Mouse (Mus musculus) T-cell, adult 66 days (primary cell): Measurements from ENCODE around the gene Dnajb8. TPM values are rescaled to one million over a fixed set of nuclear protein-coding genes. Genes with fewer than 3 reads are reported as not detected.

Experiments
- total RNA-seq, 2 experiments: library from RNA; stranded (reverse); gene quantifications; 3 replicates in 1 of 2; 4 replicates in 1 of 2; pipeline ENCODE4 v1.2.4; 2023

Gene Dnajb8
- not detected for total RNA-seq

DNA sequence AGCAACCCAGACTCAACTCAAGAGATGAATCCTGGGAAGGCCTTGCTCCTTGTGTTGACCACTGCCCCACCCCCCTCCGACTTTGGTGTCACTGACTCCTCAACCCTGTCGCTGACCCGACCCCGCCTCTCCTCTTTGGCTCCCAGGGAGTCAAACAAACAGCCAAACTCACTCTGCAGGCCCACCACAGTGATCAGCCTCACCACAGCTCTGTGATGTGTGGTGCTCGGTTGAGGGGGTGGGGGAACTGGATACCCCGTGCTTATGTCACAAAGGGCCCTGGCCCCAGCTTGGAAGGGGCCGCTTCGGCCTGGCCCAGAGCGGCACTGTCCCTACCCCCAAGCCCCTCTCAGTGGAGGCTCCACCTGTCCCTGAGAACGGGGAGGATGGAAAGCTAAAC is at the start of gene Dnajb8:
Dnajb8 (plus strand) TSS at position 301 of the 400 bp plus-strand sequence.

GRCm38 (mm10) chr6:88193433-88194052 is 28.5 kb upstream of the Dnajb8 start, which contains the start of gene Gata2:
Gene Gata2 (plus strand): TSS chr6:88193891.

Other genes starting within 250 kb of the Dnajb8 start
- gene H1fx, start 240.6 kb upstream of the Dnajb8 start, total RNA-seq = 1 to 10 TPM; 1.5 to 1.6 TPM
- 100 to 1,000 TPM; 141 to 159 TPM for gene Rab7, start 177.0 kb upstream of the Dnajb8 start, total RNA-seq
- gene Rpn1, start 137.8 kb upstream of the Dnajb8 start, total RNA-seq = 100 to 1,000 TPM; 115 to 123 TPM
- gene Gata2, start 28.4 kb upstream of the Dnajb8 start, total RNA-seq = 1 to 10 TPM; 1.6 to 3.8 TPM
- gene Eefsec, start 224.3 kb downstream of the Dnajb8 start, total RNA-seq = 10 to 100 TPM; 46.3 to 48.1 TPM
- gene Ruvbl1, start 243.1 kb downstream of the Dnajb8 start, total RNA-seq = 10 to 100 TPM; 25.2 to 30.5 TPM